In the genomic region with DNA sequence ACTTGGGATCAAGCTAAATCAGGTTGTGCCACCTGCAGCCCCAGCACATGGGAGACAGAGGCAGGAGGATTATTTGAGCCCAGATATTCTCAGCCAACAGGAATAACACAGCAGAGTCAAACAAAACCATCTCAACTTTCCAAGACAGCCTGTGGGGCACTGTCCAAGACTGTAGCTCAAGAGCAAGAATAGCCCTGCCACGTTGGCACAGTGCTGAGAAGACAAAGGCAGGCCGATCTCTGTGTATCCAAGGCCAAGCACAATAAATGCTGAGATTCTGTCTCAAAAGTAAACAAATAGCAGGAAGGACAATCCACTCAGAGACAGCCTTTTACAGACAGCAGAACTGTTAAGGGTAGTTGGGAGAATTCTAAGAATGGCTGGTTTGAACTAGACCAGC, we compare ENCODE assay signal across 11 mouse cellular contexts. TPM values are rescaled to one million over a fixed set of nuclear protein-coding genes. Genes with fewer than 3 reads are reported as not detected.
DNase-seq lines count a peak whose midpoint lies in the region; ATAC-seq and TF ChIP-seq lines count a peak whose summit lies in the region.
"Had no signal": no experiment of that assay in that cellular context is flagged by ENCODE, and none has a peak within 500 bp of the region (broad histone marks: within the 10 kb centered on the region; RNA-seq: fewer than 3 reads in every experiment).

No protein-coding gene starts in this region.

- H3K4me3 ChIP-seq in layer of hippocampus, adult 2 months = no peak overlapping the region
- H3K4me3 ChIP-seq in embryonic facial prominence, embryonic 12.5 days = no peak overlapping the region
- H3K4me3 ChIP-seq in forebrain, embryonic 14.5 days (ENCODE audit: low read depth, low read length) = no peak overlapping the region
- no peak overlapping the region for H3K4me3 ChIP-seq in midbrain, embryonic 15.5 days

- ATAC-seq in embryonic facial prominence, embryonic 12.5 days (ENCODE audit: insufficient number of reproducible peaks, insufficient read depth, low FRiP score, low TSS enrichment) = no peak
- no peak for ATAC-seq in forebrain, embryonic 14.5 days
- no peak for ATAC-seq in midbrain, embryonic 15.5 days (replicated peaks)

- no peak overlapping the region for H3K4me2 ChIP-seq in embryonic facial prominence, embryonic 12.5 days (replicated peaks)
- H3K4me2 ChIP-seq in forebrain, embryonic 14.5 days (ENCODE audit: low read length) = no peak overlapping the region
- no peak overlapping the region for H3K4me2 ChIP-seq in midbrain, embryonic 15.5 days

- no peaks in the 10 kb centered on the region for H3K27me3 ChIP-seq in embryonic facial prominence, embryonic 12.5 days
- no peaks in the 10 kb centered on the region for H3K27me3 ChIP-seq in forebrain, embryonic 14.5 days (replicated peaks; ENCODE audit: control insufficient read depth, insufficient read depth, low read length)
- H3K27me3 ChIP-seq in midbrain, embryonic 15.5 days (replicated peaks) = no peaks in the 10 kb centered on the region

- no peak overlapping the region for H3K9ac ChIP-seq in embryonic facial prominence, embryonic 12.5 days
- H3K9ac ChIP-seq in forebrain, embryonic 14.5 days (ENCODE audit: low read length) = no peak overlapping the region
- no peak overlapping the region for H3K9ac ChIP-seq in midbrain, embryonic 15.5 days
- H3K9ac ChIP-seq: liver, embryonic 14.5 days had no signal

- H3K36me3 ChIP-seq in embryonic facial prominence, embryonic 12.5 days = no peaks in the 10 kb centered on the region
- H3K36me3 ChIP-seq in forebrain, embryonic 14.5 days (ENCODE audit: control insufficient read depth, insufficient read depth, low read length) = peaks cover 6% of the 10 kb centered on the region
- H3K36me3 ChIP-seq in midbrain, embryonic 15.5 days (replicated peaks) = no peaks in the 10 kb centered on the region

- peak overlapping the region; percentile 36; the same call in 1 of the 2 replicates for H3K27ac ChIP-seq in layer of hippocampus, adult 2 months
- peak overlapping the region; percentile 42; the same call in 1 of the 2 replicates for H3K27ac ChIP-seq in embryonic facial prominence, embryonic 12.5 days
- H3K27ac ChIP-seq in forebrain, embryonic 14.5 days (ENCODE audit: low read depth, low read length) = 0 out of 2 replicates have a peak overlapping the region, but pooled peaks have one; percentile 3
- 0 out of 2 replicates have a peak overlapping the region, but pooled peaks have one; percentile 2 for H3K27ac ChIP-seq in midbrain, embryonic 15.5 days
- H3K27ac ChIP-seq: liver, embryonic 14.5 days had no signal

- no peak for TF ChIP-seq CTCF in layer of hippocampus, adult 2 months (conservative IDR thresholded peaks at IDR 0.05)

- DNase-seq in layer of hippocampus, adult 2 months (ENCODE audit: low spot score in 2 of 2) = no peak
- no peak for DNase-seq in layer of hippocampus, postnatal 36 days
- DNase-seq in forebrain, embryonic 14.5 days (ENCODE audit: low spot score) = no peak
- no peak for DNase-seq in urinary bladder, postnatal 36 days (ENCODE audit: low spot score in 2 of 2)
- DNase-seq in left cerebral cortex, adult 18-20 months (ENCODE audit: low spot score in 2 of 2) = no peak
- DNase-seq: adrenal gland, postnatal 36 days; cerebellum, postnatal 10 days; heart, postnatal 36 days had no signal

- 68% methylated on average over 2 of the region's 2 CpGs for WGBS in embryonic facial prominence, embryonic 12.5 days
- WGBS in forebrain, embryonic 14.5 days = 12% methylated on average over 2 of the region's 2 CpGs
- 64% methylated on average over 2 of the region's 2 CpGs for WGBS in midbrain, embryonic 15.5 days

- peaks cover 21% of the 10 kb centered on the region; the same call in 1 of the 2 replicates for H3K4me1 ChIP-seq in embryonic facial prominence, embryonic 12.5 days
- peaks cover 12% of the 10 kb centered on the region; the same call in 1 of the 2 replicates for H3K4me1 ChIP-seq in forebrain, embryonic 14.5 days (ENCODE audit: control insufficient read depth, insufficient read depth, low read length)
- peaks cover 9% of the 10 kb centered on the region for H3K4me1 ChIP-seq in midbrain, embryonic 15.5 days

- no peaks in the 10 kb centered on the region for H3K9me3 ChIP-seq in embryonic facial prominence, embryonic 12.5 days
- no peaks in the 10 kb centered on the region for H3K9me3 ChIP-seq in forebrain, embryonic 14.5 days (replicated peaks; ENCODE audit: control insufficient read depth, low read length)
- H3K9me3 ChIP-seq in midbrain, embryonic 15.5 days = no peaks in the 10 kb centered on the region

RNA-seq across cellular contexts. Expression of a gene that starts 10.1 kb away (rescaled TPM):
- 1 to 10 TPM; 4.3 to 4.5 TPM for total RNA-seq in layer of hippocampus, adult 2 months (2021)
- 1 to 10 TPM; 4.2 to 4.4 TPM for total RNA-seq in layer of hippocampus, postnatal 36 days (2021)
- 6.1 and 6.3 TPM in 2 replicates for polyA plus RNA-seq in embryonic facial prominence, embryonic 12.5 days (2016; fragmentation: Nextera tagmentation; extraction: Ambion mirVana)
- polyA plus RNA-seq in forebrain, embryonic 14.5 days (2014; fragmentation: Nextera tagmentation; extraction: Ambion mirVana) = 5.3 and 5.4 TPM in 2 replicates
- 5.7 and 5.9 TPM in 2 replicates for polyA plus RNA-seq in midbrain, embryonic 15.5 days (2015; fragmentation: Nextera tagmentation; extraction: Ambion mirVana)
- total RNA-seq in left cerebral cortex, adult 18-20 months (2021) = 1 to 10 TPM; 3.7 to 4.6 TPM

RNA-seq across cellular contexts. Expression of a gene that starts 11.1 kb away (rescaled TPM):
- total RNA-seq in layer of hippocampus, adult 2 months (2021) = 10 to 100 TPM; 54.5 to 57.6 TPM
- total RNA-seq in layer of hippocampus, postnatal 36 days (2021) = 10 to 100 TPM; 58.1 to 60.0 TPM
- polyA plus RNA-seq in embryonic facial prominence, embryonic 12.5 days (2016; fragmentation: Nextera tagmentation; extraction: Ambion mirVana) = 30.2 and 31.5 TPM in 2 replicates
- polyA plus RNA-seq in forebrain, embryonic 14.5 days (2014; fragmentation: Nextera tagmentation; extraction: Ambion mirVana) = 30.4 and 34.2 TPM in 2 replicates
- 55.3 and 60.1 TPM in 2 replicates for polyA plus RNA-seq in midbrain, embryonic 15.5 days (2015; fragmentation: Nextera tagmentation; extraction: Ambion mirVana)
- 10 to 100 TPM; 67.5 to 72.1 TPM for total RNA-seq in left cerebral cortex, adult 18-20 months (2021)

RNA-seq across cellular contexts. Expression of a gene that starts 44.5 kb away (rescaled TPM):
- 10 to 100 TPM; 33.8 to 35.5 TPM for total RNA-seq in layer of hippocampus, adult 2 months (2021)
- 10 to 100 TPM; 37.1 to 37.7 TPM for total RNA-seq in layer of hippocampus, postnatal 36 days (2021)
- polyA plus RNA-seq in embryonic facial prominence, embryonic 12.5 days (2016; fragmentation: Nextera tagmentation; extraction: Ambion mirVana) = 36.1 and 36.9 TPM in 2 replicates
- 42.2 and 44.8 TPM in 2 replicates for polyA plus RNA-seq in forebrain, embryonic 14.5 days (2014; fragmentation: Nextera tagmentation; extraction: Ambion mirVana)
- 51.3 and 54.2 TPM in 2 replicates for polyA plus RNA-seq in midbrain, embryonic 15.5 days (2015; fragmentation: Nextera tagmentation; extraction: Ambion mirVana)
- 10 to 100 TPM; 49.5 to 51.2 TPM for total RNA-seq in left cerebral cortex, adult 18-20 months (2021)

RNA-seq across cellular contexts. Expression of a gene that starts 52.1 kb away (rescaled TPM):
- total RNA-seq in layer of hippocampus, adult 2 months (2021) = under 1 TPM in 1 of 2 experiments, not detected in 1; 0.69 TPM
- 10 to 100 TPM in 1 of 2 experiments, under 1 TPM in 1; 0.65 to 13.4 TPM for total RNA-seq in layer of hippocampus, postnatal 36 days (2021)
- polyA plus RNA-seq in embryonic facial prominence, embryonic 12.5 days (2016; fragmentation: Nextera tagmentation; extraction: Ambion mirVana) = 1.3 and 1.4 TPM in 2 replicates
- 0.25 and 0.32 TPM in 2 replicates for polyA plus RNA-seq in forebrain, embryonic 14.5 days (2014; fragmentation: Nextera tagmentation; extraction: Ambion mirVana)
- polyA plus RNA-seq in midbrain, embryonic 15.5 days (2015; fragmentation: Nextera tagmentation; extraction: Ambion mirVana) = 0.44 and 0.83 TPM in 2 replicates
- under 1 TPM; 0.77 to 0.84 TPM for total RNA-seq in left cerebral cortex, adult 18-20 months (2021)

RNA-seq across cellular contexts. Expression of a gene that starts 58.4 kb away (rescaled TPM):
- total RNA-seq in layer of hippocampus, adult 2 months (2021) = 100 to 1,000 TPM; 160 to 170 TPM
- 100 to 1,000 TPM; 160 to 170 TPM for total RNA-seq in layer of hippocampus, postnatal 36 days (2021)
- 53.9 and 54.6 TPM in 2 replicates for polyA plus RNA-seq in embryonic facial prominence, embryonic 12.5 days (2016; fragmentation: Nextera tagmentation; extraction: Ambion mirVana)
- polyA plus RNA-seq in forebrain, embryonic 14.5 days (2014; fragmentation: Nextera tagmentation; extraction: Ambion mirVana) = 86.9 and 98.4 TPM in 2 replicates
- 116 and 117 TPM in 2 replicates for polyA plus RNA-seq in midbrain, embryonic 15.5 days (2015; fragmentation: Nextera tagmentation; extraction: Ambion mirVana)
- total RNA-seq in left cerebral cortex, adult 18-20 months (2021) = 100 to 1,000 TPM; 283 to 350 TPM
